Mouse (Mus musculus) G1E (cell line): ENCODE results near the gene Rps10.

Experiments
- CTCF ChIP-seq: IDR thresholded peaks from 2 replicates; pipeline ENCODE4 v1.5.1; 2012; ENCODE audit warnings: low read depth, low read length, inconsistent platforms, mixed read lengths
- GATA1 ChIP-seq: IDR thresholded peaks from 2 replicates; pipeline ENCODE4 v1.6.1; 2012; ENCODE audit warnings: borderline replicate concordance, low read length, inconsistent platforms, mixed read lengths
- GATA2 ChIP-seq: IDR thresholded peaks from 2 replicates; pipeline ENCODE4 v1.6.1; 2012; ENCODE audit warnings: low read depth, low read length, inconsistent platforms, borderline replicate concordance
- POLR2AphosphoS5 ChIP-seq: IDR thresholded peaks from 2 replicates; pipeline ENCODE4 v1.6.1; 2012; ENCODE audit warnings: low read depth, low read length, inconsistent platforms; ENCODE audit not compliant: insufficient replicate concordance
- TAL1 ChIP-seq: conservative IDR thresholded peaks from 2 replicates; pipeline ENCODE4 v1.6.1; 2012; ENCODE audit warnings: low read depth, low read length, inconsistent platforms, mixed read lengths

GRCm38 (mm10) chr17:27655089-27656010 is 18.9 kb upstream of the Rps10 start, which contains the start of gene Pacsin1:
- TF ChIP-seq CTCF (no peak), TAL1 (no peak), GATA1 (no peak), GATA2 (no peak), POLR2AphosphoS5 (no peak)
